ENCODE assay signal across 23 mouse cellular contexts in genomic region chr8:120848434-120848833, GRCm38 (mm10).
A peak's percentile ranks its signal among the peaks of the same experiment; 100 is the strongest.
DNase-seq lines count a peak whose midpoint lies in the region; ATAC-seq lines count a peak whose summit lies in the region.
"Had no signal": no experiment of that assay in that cellular context is flagged by ENCODE, and none has a peak within 500 bp of the region (broad histone marks: within the 10 kb centered on the region; RNA-seq: fewer than 3 reads in every experiment).

No protein-coding gene starts in this region.

- ATAC-seq in erythroid progenitor cell, adult 5-6 weeks (replicated peaks; ENCODE audit: low FRiP score, poor library complexity, severe bottlenecking) = 0 out of 2 replicates have a peak, but pooled peaks have one; percentile 14
- ATAC-seq: activated CD4-positive, CD25-positive, alpha-beta regulatory T cell, adult 4 months; intestine, postnatal 0 days had no signal

- 0 out of 2 replicates have a peak overlapping the region, but pooled peaks have one; percentile 0 for H3K27ac ChIP-seq in heart, embryonic 10.5 days
- H3K27ac ChIP-seq: forebrain, embryonic 12.5 days; heart, adult 2 months; heart, embryonic 15.5 days; hindbrain, embryonic 12.5 days; left cerebral cortex, adult 2 months had no signal

- H3K4me3 ChIP-seq in heart, embryonic 10.5 days = no peak overlapping the region
- H3K4me3 ChIP-seq: forebrain, embryonic 12.5 days; heart, adult 2 months; heart, embryonic 15.5 days; hindbrain, embryonic 12.5 days; left cerebral cortex, adult 2 months had no signal

- no peaks in the 10 kb centered on the region for H3K36me3 ChIP-seq in heart, embryonic 10.5 days
- H3K36me3 ChIP-seq: forebrain, embryonic 12.5 days; G1E; heart, embryonic 15.5 days; hindbrain, embryonic 12.5 days had no signal

- H3K27me3 ChIP-seq in heart, embryonic 10.5 days (ENCODE audit: insufficient read depth, poor library complexity, severe bottlenecking) = peaks cover 67% of the 10 kb centered on the region

- intact Hi-C loops in heart, postnatal 10 days (cut with DNase I) = no loop called here

- no peaks in the 10 kb centered on the region for H3K9me3 ChIP-seq in heart, embryonic 10.5 days
- H3K9me3 ChIP-seq: forebrain, embryonic 12.5 days; heart, embryonic 15.5 days; hindbrain, embryonic 12.5 days had no signal

- DNase-seq in heart, embryonic 10.5 days (ENCODE audit: low spot score) = no peak
- no peak for DNase-seq in heart, postnatal 10 days
- DNase-seq in adrenal gland, adult 18-20 months (ENCODE audit: low spot score in 2 of 2) = peak; percentile 24 to 26
- peak; percentile 34 for DNase-seq in adrenal gland, postnatal 10 days
- no peak for DNase-seq in Muller cell, postnatal 12 days (ENCODE audit: inconsistent ontology term)
- no peak for DNase-seq in lung, postnatal 14 days
- DNase-seq: B cell, adult 2 months; cerebellum, adult 2 months; cerebellum, postnatal 25 days; gastrocnemius, postnatal 25 days; heart, adult 2 months; lung, postnatal 10 days; retina, postnatal 1 day; right cerebral cortex, postnatal 25 days; spleen, adult 18-20 months had no signal

- peaks cover 21% of the 10 kb centered on the region for H3K4me1 ChIP-seq in heart, embryonic 10.5 days

- 79% methylated on average over 4 of the region's 4 CpGs for WGBS in heart, embryonic 10.5 days

Comparison
In these comparisons a context has a peak if more than half of its experiments do, and no peak if none do; other contexts are left out.
1. DNase-seq: peak in adrenal gland, adult 18-20 months (2 of 2) and adrenal gland, postnatal 10 days (single experiment); none in heart, embryonic 10.5 days (single experiment), heart, postnatal 10 days (0 of 2), Muller cell, postnatal 12 days (single experiment) and lung, postnatal 14 days (single experiment).